Mouse (Mus musculus): ENCODE results near the gene Nt5m. TPM values are rescaled to one million over a fixed set of nuclear protein-coding genes. Genes with fewer than 3 reads are reported as not detected.

Nt5m gene
- polyA plus RNA-seq (2012; rRNA removed; ENCODE audit: low replicate concordance): 27.8 and 34.4 TPM in 2 replicates

GRCm38 (mm10) chr11:59839008-59839458 lies at the start of gene Nt5m:
Gene Nt5m (plus strand): TSS chr11:59839447.

GRCm38 (mm10) chr11:59809670-59810474 lies 29.4 kb upstream of the Nt5m start, which contains the start of gene Flcn:
Gene Flcn (minus strand): TSS chr11:59810016.

GRCm38 (mm10) chr11:59839459-59840126 lies 346 bp downstream of the Nt5m start, which contains the start of gene Cops3:
Gene Cops3 (minus strand): TSS chr11:59839838.

Other genes starting within 250 kb of the Nt5m start
- gene Olfr223, start 246.2 kb upstream of the Nt5m start, polyA plus RNA-seq (2012; rRNA removed; ENCODE audit: low replicate concordance): not detected in 2 replicates
- gene Mprip, start 178.1 kb upstream of the Nt5m start, polyA plus RNA-seq (2012; rRNA removed; ENCODE audit: low replicate concordance): 56.8 and 63.8 TPM in 2 replicates
- gene Pld6, start 51.8 kb upstream of the Nt5m start, polyA plus RNA-seq (2012; rRNA removed; ENCODE audit: low replicate concordance): 1.6 and 4.5 TPM in 2 replicates
- gene Flcn, start 29.4 kb upstream of the Nt5m start, polyA plus RNA-seq (2012; rRNA removed; ENCODE audit: low replicate concordance): 13.7 and 18.0 TPM in 2 replicates
- gene Cops3, start 391 bp downstream of the Nt5m start, polyA plus RNA-seq (2012; rRNA removed; ENCODE audit: low replicate concordance): 7.6 and 14.5 TPM in 2 replicates
- 20.0 and 24.2 TPM in 2 replicates for gene Med9, start 108.8 kb downstream of the Nt5m start, polyA plus RNA-seq (2012; rRNA removed; ENCODE audit: low replicate concordance)
- 0.91 and 2.3 TPM in 2 replicates for gene Rasd1, start 125.5 kb downstream of the Nt5m start, polyA plus RNA-seq (2012; rRNA removed; ENCODE audit: low replicate concordance)
- gene Pemt, start 207.0 kb downstream of the Nt5m start, polyA plus RNA-seq (2012; rRNA removed; ENCODE audit: low replicate concordance): 3.8 and 6.6 TPM in 2 replicates